Mouse (Mus musculus) CD4-positive, CD25-positive, alpha-beta regulatory T cell, adult 4 months (primary cell): ENCODE results near the gene Abcb9. TPM values are rescaled to one million over a fixed set of nuclear protein-coding genes. Genes with fewer than 3 reads are reported as not detected.

Experiments
- ATAC-seq: one replicate; pipeline ENCODE4 v1.8.0; 2017
- polyA plus RNA-seq, 2 experiments: library from polyadenylated mRNA; unstranded; fragments of 100-300 nt; shearing (Covaris generic); gene quantifications; one replicate each; pipeline ENCODE4 v1.2.1; 2017

Abcb9 gene
- polyA plus RNA-seq, 2 experiments from 2014 or later = 16.1 to 16.6 TPM

DNA sequence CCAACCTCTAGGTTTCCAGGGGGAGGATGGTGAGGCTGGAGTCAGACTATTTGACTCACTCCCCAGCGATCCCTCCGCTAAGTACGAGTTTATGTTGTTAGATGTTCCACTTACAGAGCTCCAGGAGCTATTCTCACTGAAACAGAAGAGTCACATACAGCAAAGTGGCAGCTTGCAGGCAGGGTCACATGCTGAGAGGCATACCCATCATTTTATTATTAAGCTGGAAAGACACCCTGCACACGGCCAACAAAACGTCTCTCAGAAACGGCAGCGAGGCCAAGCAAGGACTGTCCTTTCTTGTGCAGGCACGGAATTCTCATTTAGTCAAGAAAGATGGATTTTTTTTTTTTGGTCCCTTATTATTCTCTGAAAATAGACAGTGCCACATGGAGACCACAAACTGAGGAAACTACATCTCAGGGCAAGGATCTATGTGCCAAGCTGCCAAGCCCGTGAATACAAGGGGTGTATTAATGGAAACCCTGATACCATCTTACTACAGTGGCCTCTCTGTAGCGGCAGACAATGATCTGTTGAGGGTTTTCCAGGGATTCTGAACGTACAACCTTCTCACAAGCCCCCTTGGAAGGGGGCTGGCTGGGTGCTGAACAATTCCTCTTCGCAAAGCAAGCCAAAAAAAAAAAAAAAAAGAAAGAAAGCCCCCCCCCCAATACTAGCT is 65.1 kb downstream of the Abcb9 start:
- ATAC-seq = no peak

DNA sequence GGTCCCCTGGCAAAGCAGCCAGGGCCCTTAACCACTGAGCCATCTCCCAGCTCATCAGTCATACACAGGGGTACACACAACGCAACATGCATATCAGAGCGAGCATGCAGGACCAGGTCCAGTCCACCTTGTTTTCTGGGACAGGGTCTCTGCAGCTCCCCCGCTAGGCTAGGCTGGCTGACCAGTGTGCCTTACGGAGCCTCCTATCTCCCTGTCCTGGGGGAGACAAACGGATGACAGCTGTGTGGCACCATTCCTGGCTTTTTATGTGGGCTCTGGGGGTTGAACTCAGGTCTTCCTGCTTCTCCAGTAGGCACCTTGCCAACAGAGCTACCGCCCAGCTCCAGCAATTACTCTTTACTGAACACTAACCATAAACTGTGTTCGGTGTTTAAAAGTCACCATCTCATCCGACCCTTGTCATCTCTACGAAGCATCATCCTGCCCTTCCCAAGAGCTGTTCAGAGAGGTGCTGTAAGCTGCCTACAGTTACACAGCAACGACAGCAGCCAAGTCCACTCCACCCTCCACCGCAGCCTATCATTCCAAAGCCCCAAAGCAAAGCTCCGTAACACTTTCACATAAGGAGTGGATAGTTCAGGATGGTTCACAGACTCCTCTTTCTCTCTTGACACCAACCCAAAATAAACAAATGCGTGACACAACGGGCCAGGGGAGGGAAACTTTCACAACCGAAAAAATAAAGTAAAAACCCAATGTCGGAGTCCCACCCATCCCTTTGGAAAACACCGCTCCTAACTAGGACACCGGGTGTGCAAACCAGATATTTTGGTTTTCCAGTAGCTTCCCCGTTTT is 66.2 kb downstream of the Abcb9 start:
- no peak for ATAC-seq

DNA sequence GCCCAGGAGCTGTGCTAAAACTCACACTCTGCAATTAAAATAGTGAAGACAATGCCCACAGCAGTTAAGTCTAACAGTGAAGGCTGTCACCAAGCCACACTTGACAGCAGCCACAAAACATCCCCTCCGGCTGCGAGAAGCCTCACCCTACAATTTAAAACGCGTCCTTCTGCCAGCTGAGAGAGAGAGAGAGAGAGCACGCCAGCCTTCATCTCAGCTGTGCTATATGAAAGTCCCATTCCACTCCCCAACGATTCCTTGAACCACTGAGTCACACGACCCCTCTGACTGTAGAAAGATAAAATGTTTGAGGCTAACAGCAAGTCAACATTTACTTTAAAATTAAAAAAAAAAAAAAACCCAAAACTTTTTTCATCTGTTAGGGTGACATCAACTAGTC is 66.9 kb downstream of the Abcb9 start:
- ATAC-seq = no peak

DNA sequence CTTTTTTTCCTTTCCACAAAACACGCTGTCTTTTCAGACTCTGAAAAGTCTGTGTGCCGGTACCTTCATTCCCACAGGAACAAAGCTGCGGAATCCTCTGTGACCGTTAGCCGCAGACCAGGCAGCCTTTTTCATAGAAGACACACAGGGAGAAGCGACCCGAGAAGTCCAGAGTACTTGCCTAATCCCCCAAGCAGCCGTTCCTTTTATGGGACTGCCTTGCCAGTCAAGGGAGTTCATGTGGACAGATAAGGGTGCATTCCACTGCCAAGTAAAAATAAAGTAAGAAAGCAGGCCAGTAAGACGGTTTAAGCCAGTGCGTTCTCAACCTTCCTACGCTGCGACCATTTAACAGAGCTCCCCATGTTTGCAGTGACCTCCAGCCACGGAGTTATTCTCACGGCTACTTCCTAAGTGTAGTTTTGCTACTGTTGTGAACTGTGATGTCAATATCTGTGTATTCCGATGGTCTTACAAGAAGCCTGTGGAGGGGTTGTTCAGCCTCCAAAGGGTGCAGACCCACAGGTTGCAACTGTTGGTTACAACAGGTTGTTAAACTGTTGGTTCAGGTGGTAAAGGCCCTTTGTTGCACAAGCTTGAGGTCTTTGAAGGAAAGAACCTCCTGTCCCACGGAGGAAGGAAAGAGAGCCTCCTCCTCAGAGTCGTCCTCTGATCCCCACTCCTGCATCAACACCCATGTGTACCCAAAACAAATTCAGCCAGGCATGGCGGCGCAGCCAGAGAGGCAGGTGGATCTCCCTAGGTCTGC is 67.7 kb downstream of the Abcb9 start:
- ATAC-seq = no peak

DNA sequence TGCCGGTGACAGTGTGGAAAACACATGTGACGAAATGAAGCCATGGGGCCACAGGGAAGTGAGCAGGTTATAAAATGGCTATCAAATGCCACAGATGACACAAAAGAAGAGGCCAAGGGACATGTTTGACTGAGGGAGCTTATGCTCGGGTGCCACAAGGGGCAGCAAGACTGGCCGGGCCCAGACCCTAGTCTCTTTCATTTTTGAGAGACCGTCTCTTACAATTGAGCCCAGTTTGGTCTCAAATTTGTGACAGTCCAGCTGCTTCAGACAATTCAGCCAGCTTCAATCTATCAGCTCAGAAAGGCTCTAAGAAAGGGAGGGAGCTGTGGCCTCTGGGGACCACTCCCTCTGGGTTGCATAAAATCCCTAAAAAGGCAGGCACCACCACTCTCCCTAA is 69.0 kb downstream of the Abcb9 start:
- no peak for ATAC-seq

DNA sequence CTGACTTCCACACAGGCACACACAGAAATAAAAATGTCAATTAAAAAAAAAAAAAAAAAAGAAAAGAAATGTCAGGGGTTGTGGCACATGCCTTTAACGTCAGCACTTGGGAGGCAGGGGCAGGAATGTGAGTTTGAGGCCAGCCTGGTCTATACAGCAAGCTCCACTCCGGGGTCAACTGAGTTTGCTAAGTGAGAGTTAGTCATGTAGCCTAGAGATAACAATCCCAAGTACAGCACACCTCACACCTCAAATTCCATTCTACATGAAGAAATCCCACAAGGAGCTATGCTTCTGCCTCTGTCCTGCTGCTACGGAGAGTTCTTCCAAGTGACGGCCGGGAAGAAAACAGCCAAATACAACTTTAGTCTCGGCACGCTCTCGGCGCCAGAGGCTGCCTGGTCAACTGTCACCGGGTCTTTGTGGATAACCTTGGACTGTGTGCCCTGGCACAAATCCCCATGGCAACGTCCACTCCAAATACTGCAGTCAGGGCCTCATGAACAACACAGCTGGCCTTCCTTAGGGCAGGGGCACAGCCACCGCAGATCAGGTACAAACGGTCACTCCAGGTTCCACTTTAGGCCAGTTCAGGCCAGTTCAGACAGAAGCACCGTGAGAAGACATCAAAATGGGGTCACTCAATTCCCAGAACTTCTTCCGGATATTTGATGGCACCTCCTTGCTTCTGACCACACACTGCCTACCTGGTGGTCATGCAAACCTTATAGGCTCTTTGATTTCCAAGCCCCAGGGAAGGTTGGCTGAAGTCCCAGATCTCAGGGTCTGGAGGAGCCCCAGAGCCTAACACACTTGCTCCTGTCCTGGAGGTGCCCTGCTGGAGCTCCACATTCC is 69.8 kb downstream of the Abcb9 start:
- ATAC-seq = no peak

DNA sequence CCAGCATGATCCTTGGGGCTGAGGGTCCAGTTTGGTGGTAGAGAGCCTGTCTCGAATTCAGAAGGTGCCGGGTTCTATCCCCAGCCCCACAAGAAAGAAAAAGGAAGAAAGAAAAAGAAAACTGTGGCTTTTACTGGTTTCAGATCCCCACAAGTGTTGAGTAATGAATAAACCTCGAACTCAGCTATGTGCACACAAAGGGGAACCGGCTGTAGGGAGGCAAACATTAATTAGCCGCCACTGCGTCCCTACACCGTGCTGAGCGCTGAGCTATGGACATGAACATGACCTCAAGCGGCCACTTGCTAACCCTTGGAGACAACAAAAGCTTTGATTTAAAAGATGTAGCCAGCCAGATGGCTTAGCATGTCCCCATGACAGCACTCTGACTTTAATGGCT is 70.5 kb downstream of the Abcb9 start:
- ATAC-seq = no peak

DNA sequence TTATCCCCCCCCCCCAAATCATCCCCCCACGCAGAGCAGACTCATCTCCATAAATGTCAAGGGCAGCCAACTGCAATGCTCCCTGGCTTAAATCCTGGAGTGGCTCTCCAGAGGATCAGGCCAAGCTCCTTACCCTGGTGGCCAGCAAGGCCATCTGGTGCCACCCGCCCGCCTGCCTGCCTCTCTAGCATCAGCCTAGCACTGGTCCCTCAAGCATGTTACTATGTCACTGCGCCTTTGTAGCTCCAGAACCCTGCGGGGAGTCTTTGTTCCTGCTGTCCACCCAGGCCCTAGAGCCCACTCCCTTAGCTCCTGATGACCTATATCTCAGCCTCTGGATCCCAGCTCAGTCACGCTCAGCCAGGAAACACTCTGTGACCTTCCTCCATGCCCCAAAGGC is 70.9 kb downstream of the Abcb9 start:
- no peak for ATAC-seq

DNA sequence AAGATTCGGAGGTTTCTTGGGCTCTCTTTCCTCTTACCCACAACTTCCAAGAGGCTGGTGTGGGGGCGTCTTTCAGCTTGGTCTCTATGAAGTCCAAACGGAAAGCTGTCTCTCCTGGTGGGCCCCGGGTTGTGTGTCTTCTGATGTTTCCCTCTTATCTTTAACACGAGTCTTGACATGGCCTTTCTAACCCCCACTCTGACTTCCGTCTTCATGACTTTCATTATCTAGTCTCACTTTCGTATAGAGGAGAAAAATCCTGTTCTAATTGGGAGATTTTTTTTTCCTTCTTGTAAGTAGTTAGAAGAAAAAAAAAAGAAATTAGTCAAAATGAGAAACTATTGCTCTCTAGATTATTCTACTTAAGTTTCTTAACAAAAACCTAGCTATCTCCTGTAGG is 73.2 kb downstream of the Abcb9 start:
- ATAC-seq = peak; percentile 77

DNA sequence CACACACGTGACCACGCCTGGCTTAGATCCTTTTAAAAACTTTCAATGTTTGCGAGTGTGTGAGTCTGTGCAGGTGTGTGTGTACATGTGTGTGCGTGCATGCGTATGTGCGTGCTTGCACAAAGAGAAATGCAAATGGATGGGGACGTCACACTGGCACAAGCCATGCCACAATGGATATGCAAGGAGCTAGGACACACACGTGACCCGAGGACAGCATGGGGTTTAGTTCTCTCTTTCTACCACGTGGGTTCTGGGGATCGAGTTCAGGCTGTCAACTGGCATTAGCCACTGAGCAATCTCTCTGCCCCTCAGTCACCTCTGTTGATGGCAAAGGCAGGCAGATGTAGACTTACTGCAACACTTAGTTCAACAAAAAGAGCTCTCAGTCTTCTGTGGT is 73.9 kb downstream of the Abcb9 start:
- ATAC-seq = no peak

DNA sequence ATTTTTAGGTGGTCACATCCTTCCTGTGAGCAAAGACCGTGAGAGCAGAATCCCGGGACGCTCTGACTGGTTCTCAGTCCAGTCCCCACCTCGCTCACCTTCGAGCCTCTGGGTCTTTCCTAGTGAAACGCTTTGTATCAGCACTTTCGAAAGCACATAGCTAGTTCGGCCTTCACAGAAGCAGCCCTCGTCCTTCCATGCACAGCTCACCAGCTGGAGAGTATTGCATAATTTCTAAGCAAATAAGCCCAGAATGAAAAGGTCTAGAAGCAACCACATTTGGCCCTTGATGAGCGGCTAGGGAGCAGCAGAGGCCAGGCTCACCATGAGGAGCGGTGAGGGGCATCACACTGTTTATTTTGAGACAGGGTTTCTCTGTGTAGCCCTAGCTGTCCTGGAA is 74.5 kb downstream of the Abcb9 start:
- no peak for ATAC-seq

DNA sequence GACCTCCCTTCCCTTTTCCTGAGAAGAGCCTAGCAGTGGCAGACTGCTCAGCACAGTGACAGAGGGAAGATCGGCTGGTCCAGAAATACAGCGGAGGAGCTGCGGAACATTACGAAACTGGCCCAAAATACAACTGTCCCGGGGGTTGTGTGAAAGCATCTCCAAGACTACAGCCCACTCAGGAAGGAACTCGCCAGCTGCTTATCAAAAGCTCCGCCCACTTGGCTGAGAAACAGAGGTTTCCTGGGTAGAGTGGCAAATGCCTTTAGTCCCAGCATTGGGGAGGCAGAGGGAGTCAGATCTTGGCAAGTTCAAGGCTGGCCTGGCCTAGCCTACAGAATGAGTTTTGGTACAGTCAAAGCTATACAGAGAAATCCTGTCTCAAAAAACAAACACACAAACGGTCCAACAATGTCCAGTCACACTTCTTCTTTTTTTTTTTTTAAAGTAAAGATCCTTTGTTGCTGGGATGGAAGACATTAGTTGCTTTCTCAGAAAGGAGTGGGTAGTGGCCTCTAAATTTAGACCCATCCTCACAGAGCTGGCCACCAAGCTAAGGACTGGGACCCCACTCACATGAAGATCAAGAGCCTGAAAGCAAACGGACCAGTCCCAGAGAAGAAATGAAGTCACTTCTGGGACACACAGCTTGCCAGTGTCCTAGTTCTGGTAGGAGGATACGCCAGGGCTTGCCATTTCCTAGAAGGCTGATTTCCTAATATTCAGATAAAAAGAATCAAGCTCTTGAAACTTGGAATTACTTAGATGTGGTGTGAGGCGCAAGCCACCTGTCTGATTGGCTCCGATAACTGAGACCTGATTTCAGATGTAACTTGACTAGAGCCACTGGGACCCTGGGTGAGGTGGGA is 76.0 kb downstream of the Abcb9 start:
- peak; percentile 61 for ATAC-seq

DNA sequence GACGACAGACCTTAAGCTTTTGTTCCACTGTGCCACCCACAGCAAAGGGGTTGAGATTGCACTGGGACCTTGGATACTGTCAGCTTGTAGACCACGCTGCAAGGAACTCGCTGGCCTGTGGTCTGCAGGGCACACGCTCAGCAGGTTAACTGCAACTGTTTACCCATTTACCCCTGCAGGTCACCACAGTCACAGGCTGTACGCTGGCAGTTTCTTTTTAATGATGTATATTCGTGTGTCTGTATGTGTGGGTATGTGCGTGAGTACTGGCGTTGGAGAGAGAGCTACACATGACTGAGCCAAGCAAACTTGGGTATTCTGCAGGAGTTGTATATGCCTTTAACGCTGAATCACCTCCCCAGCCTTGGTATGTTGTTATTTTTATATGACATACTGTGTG is 76.9 kb downstream of the Abcb9 start:
- no peak for ATAC-seq

DNA sequence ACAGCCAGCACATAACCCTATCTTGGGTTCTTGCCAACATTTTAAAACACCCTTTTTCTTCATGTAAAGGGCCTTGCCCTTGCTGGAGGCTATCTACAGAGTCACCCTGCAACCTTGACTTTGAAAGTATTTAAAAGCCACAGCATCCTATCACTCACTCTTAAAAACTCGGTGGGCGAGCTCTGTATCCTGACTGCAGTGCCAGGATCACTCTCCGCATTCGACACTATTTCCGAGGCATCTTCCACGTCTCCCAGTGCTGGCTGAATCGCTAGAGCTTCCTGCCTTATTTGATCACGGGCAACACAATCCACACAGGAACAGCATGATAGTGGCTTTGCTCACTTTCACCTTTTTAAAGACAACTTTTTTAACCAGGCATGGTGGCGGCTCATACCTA is 77.7 kb downstream of the Abcb9 start:
- no peak for ATAC-seq

DNA sequence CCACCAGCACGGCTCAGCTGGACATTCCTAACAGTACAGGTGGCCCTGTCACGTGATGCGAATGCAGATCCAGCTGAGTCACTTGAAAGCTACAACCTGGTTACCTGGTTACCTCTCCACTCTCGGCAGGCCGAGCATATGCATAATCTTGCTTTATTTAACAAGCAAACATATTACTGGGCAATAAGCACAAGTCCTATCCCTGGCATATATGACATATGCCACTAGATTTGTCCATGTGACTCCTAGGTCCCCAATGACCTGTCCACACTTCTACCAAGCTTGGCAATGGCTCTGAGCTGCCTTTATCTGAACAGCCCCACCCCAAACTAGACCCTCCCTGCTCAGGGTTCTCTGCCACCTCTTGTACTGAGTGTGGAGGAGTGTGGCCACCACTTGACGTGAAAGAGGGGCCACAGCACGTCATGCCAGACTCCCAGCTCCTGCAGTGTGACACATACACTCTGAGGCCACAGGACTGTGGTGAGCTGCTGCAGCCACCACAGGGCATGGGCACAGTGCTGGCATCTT is 79.2 kb downstream of the Abcb9 start:
- ATAC-seq = no peak

DNA sequence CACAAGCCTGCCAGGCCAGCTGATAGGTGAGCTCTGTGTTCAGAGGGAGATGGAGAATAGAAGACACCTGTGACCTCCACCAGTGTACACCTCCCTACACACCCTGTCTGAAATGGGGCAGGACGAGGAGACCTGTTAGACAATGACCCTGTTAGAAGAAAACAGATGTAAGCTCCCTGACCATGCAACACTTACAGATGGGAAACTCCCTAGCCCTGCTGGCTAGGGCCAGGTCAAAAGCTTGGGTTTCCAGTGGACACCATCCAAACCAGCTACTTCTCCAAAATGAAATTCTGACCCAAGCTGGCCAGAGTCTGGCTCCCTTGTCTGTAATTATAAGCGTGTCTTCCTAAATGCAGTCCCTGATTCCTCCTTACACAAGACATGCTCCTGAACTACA is 79.9 kb downstream of the Abcb9 start:
- no peak for ATAC-seq

DNA sequence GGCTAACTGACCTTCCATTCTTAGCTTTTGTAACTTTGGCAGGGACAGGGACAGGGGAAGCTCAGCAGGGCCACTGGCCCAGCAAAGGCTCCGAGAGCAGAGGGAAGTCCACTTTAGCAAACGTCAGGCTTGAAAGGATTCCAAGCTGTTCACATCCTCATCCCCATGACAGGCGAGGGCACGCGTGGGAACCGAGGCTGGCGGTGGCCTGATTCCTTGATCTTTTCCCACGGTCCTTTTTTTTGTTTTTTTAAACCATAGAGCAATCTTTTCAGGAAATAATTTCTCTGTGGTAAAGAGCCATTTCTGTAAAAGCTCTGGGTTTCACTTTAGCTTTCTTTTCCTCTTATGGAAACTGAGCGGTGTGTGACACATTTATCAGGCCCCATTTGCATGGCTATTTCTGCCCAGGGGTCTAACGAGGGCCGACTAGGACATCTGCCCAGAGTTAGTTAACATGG is 80.8 kb downstream of the Abcb9 start:
- no peak for ATAC-seq

DNA sequence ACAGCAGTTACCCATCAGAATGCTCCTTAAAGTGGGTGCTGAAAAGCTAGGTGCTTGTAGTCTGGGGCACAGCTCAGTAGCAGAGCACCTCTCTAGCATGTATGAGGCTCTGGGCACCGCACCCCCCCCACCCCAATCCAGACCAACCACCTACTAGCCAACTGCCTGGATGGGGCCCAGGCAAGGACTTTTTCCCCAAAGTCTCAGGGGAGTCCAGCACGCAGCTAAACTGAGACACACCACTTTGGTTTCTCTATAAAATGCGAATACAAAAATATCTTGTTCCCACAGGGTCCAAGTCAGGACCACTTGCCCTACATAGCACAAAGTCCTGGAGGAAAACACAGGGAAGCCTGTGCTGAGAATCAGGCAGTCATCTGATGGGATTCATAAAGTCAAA is 81.4 kb downstream of the Abcb9 start:
- no peak for ATAC-seq

DNA sequence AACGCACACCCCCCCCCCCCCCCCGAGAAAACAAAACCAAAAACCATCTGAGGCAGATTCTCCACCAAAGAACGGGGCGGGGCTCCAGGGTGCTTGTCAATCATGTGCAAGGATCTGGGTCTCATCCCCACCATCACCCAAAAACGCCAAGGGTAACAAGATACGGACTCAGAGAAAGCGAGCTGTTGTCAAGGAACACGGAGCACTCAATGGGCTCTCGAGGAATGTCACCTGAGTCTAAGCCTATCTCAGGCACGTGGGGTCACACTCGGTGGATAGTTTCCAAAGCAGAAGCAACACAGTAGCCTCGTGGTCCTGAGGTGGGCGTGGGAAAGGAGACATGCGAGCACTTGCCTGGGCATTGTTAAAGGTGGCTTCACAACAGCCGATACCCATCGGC is 81.9 kb downstream of the Abcb9 start:
- ATAC-seq = no peak

DNA sequence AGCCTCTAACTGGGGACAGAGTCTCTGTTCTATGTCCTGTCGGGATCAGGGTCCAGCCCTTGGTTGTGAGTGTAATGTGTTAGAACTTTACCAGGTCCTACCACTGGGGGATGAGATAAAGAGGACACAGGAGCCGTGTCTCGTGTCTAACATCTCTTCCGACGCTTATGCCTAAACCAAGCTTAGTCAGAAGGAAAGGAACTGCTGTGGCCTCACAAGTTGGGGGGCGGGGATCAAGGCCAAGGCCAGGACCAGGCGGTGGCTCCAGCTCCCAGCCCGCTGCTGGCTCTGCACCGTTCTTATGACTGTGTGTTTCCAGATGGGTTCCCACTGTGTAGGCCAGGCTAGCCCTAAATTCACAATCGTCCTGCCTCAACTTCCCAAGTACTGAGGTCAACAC is 82.7 kb downstream of the Abcb9 start:
- ATAC-seq = no peak

DNA sequence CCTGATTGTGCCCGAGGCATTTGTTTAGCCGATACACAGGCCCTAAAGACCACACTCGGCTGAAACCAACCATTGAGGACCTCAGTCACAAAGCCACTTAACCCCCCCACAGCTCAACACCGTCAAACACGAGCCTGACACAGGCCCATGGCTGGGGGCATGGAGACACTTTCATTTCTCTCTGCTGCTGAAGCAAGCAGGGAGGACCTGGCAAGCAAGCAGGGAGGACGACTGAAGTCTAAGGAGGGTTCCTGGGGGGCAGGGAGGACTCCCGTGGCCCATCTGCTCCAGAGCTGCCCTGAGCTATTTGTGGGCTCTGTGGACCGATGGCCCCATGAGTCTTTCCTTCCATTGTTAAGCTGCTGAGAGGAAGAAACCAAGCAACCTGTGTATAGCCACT is 83.7 kb downstream of the Abcb9 start:
- no peak for ATAC-seq
